Mouse (Mus musculus) heart, embryonic 14.5 days (tissue): ENCODE data around the gene Tnnc1. TPM values are rescaled to one million over a fixed set of nuclear protein-coding genes. Genes with fewer than 3 reads are reported as not detected.

ENCODE experiments used
- ATAC-seq: fragments of 200-750 bp; cut with Nextera tagmentation; 2 replicates; pipeline ENCODE4 v1.8.0; 2017; ENCODE audit warnings: low read depth, moderate TSS enrichment; ENCODE audit not compliant: insufficient number of reproducible peaks, insufficient read depth, low FRiP score
- H3K27ac ChIP-seq, 2 experiments: fragments of 200-500 bp in 1 of 2; fragments of 300-500 bp in 1 of 2; sonication (generic) in 1 of 2; replicated peaks in 1 of 2; 2 replicates each; pipeline ENCODE4 v1.5.1; 2012 to 2014; ENCODE audit warnings: low read depth in 2 of 2, low read length in 2 of 2, control low read depth in 1 of 2, mild to moderate bottlenecking in 1 of 2, mixed read lengths in 1 of 2; ENCODE audit not compliant: control insufficient read depth in 1 of 2, insufficient read depth in 1 of 2
- H3K27me3 ChIP-seq: fragments of 300-500 bp; sonication (generic); 2 replicates; pipeline ENCODE4 v1.6.1; 2014; ENCODE audit warnings: mild to moderate bottlenecking, low read length, control low read depth; ENCODE audit not compliant: control insufficient read depth, insufficient read depth
- H3K36me3 ChIP-seq: fragments of 300-500 bp; sonication (generic); 2 replicates; pipeline ENCODE4 v1.6.1; 2014; ENCODE audit warnings: mild to moderate bottlenecking, control low read depth, low read length, mixed read lengths; ENCODE audit not compliant: control insufficient read depth, insufficient read depth
- H3K4me1 ChIP-seq, 2 experiments: fragments of 200-500 bp in 1 of 2; fragments of 300-500 bp in 1 of 2; sonication (generic) in 1 of 2; 2 replicates each; pipeline ENCODE4 v1.6.1; 2012 to 2014; ENCODE audit warnings: low read length in 2 of 2, control low read depth in 1 of 2, mixed read lengths in 1 of 2; ENCODE audit not compliant: control insufficient read depth in 2 of 2, insufficient read depth in 2 of 2
- H3K4me2 ChIP-seq: fragments of 300-500 bp; sonication (generic); 2 replicates; pipeline ENCODE4 v1.6.1; 2014; ENCODE audit warnings: mild to moderate bottlenecking, low read length
- H3K4me3 ChIP-seq, 2 experiments: fragments of 200-500 bp in 1 of 2; fragments of 300-500 bp in 1 of 2; sonication (generic) in 1 of 2; 2 replicates each; pipeline ENCODE4 v1.5.1; 2012 to 2014; ENCODE audit warnings: low read length in 2 of 2, mild to moderate bottlenecking in 2 of 2, control low read depth in 1 of 2, low read depth in 1 of 2, moderate library complexity in 1 of 2; ENCODE audit not compliant: control insufficient read depth in 1 of 2, insufficient read depth in 1 of 2
- H3K9ac ChIP-seq: fragments of 300-500 bp; sonication (generic); 2 replicates; pipeline ENCODE4 v1.6.1; 2014; ENCODE audit warnings: mild to moderate bottlenecking, low read length
- H3K9me3 ChIP-seq: fragments of 300-500 bp; sonication (generic); 2 replicates; pipeline ENCODE4 v1.6.1; 2016; ENCODE audit warnings: low read length, control low read depth; ENCODE audit not compliant: control insufficient read depth
- WGBS: fragments of 180-500 bp; shearing (Covaris S2); extraction: QIAGEN DNeasy Blood & Tissue Kit; methylation state at CpG from one replicate; pipeline ENCODE4 v1.1.7; 2014; 5-methylcytosine and 5-hydroxymethylcytosine counted together
- polyA plus RNA-seq: library from polyadenylated mRNA; unstranded; fragments of >200 nt; fragmentation: Nextera tagmentation; extraction: Ambion mirVana; gene quantifications from 2 replicates; pipeline ENCODE4 v1.2.1, GENCODE M21; 2014

The Tnnc1 gene
- polyA plus RNA-seq, 1 experiment from 2014 or later: 5,119 TPM

GRCm38 (mm10) chr14:31213868-31214267, 5.8 kb downstream of the Tnnc1 start:
- Histone ChIP-seq H3K4me3 (no peak overlapping the region), H3K36me3 (peaks cover 34% of the 10 kb centered on the region), H3K4me1 (peaks cover 36 to 44% of the 10 kb centered on the region in 2 experiments), H3K27ac (peak overlapping the region; percentile 59 to 84), H3K9ac (peak overlapping the region; percentile 18; the same call in 1 of the 2 replicates), H3K4me2 (no peak overlapping the region), H3K27me3 (no peaks in the 10 kb centered on the region), H3K9me3 (no peaks in the 10 kb centered on the region)
- ATAC-seq: no peak
- WGBS: 42% methylated on average over 8 of the region's 8 CpGs

- 26% methylated on average over 3 of the region's 3 CpGs for WGBS
- Histone ChIP-seq H3K36me3 (peaks cover 33% of the 10 kb centered on the region), H3K4me3 (no peak overlapping the region), H3K9ac (no peak overlapping the region), H3K27ac (peak overlapping the region in 1 of 2 experiments; percentile 16; a peak in 2 of 4 replicates), H3K9me3 (no peaks in the 10 kb centered on the region), H3K27me3 (no peaks in the 10 kb centered on the region), H3K4me1 (peaks cover 36 to 44% of the 10 kb centered on the region in 2 experiments), H3K4me2 (no peak overlapping the region)
- no peak; the same call in 1 of the 2 replicates for ATAC-seq
These were observed 6.6 kb downstream of the Tnnc1 start for GRCm38 (mm10) chr14:31214684-31215083.

- peaks cover 36 to 44% of the 10 kb centered on the region in 2 experiments for H3K4me1 ChIP-seq
These were observed 7.3 kb downstream of the Tnnc1 start for GRCm38 (mm10) chr14:31215157-31216002.

GRCm38 (mm10) chr14:31216846-31217245, 8.7 kb downstream of the Tnnc1 start, which contains the start of gene Nisch:
Gene Nisch (minus strand): TSS chr14:31216946.
- ATAC-seq: no peak
- H3K27me3 ChIP-seq: no peaks in the 10 kb centered on the region
- no peak within 1 kb of the TSS; a peak in 2 of 4 replicates for H3K27ac ChIP-seq
- H3K4me1 ChIP-seq: peaks cover 35 to 37% of the 10 kb centered on the region in 2 experiments
- H3K9ac ChIP-seq: peak within 1 kb of the TSS; percentile 58
- H3K9me3 ChIP-seq: no peaks in the 10 kb centered on the region
- H3K4me2 ChIP-seq: peak within 1 kb of the TSS; percentile 45
- H3K4me3 ChIP-seq: no peak within 1 kb of the TSS; a peak in 1 of 4 replicates
- peaks cover 12% of the 10 kb centered on the region for H3K36me3 ChIP-seq
- WGBS: 78% methylated on average over 2 of the region's 2 CpGs

More at GRCm38 (mm10) chr14:31215157-31216002, 7.3 kb downstream of the Tnnc1 start:
- H3K9ac ChIP-seq: peak overlapping the region; percentile 35; the same call in 1 of the 2 replicates
- H3K4me3 ChIP-seq: no peak overlapping the region
- H3K4me2 ChIP-seq: 0 out of 2 replicates have a peak overlapping the region, but pooled peaks have one; percentile 14
- WGBS: 22% methylated on average over 15 of the region's 15 CpGs
- H3K27me3 ChIP-seq: no peaks in the 10 kb centered on the region
- peaks cover 26% of the 10 kb centered on the region for H3K36me3 ChIP-seq
- 0 out of 2 replicates have a peak, but pooled peaks have one; percentile 2 for ATAC-seq
- no peaks in the 10 kb centered on the region for H3K9me3 ChIP-seq
- H3K27ac ChIP-seq: no peak overlapping the region; a peak in 1 of 4 replicates

GRCm38 (mm10) chr14:31217666-31218065, 9.6 kb downstream of the Tnnc1 start, which contains the start of gene Sema3g:
Gene Sema3g (plus strand): TSS chr14:31217860.
- H3K4me3 ChIP-seq: no peak within 1 kb of the TSS; a peak in 1 of 4 replicates
- no peaks in the 10 kb centered on the region for H3K9me3 ChIP-seq
- WGBS: 4% methylated on average over 11 of the region's 11 CpGs
- peaks cover 3% of the 10 kb centered on the region for H3K36me3 ChIP-seq
- H3K27me3 ChIP-seq: no peaks in the 10 kb centered on the region
- ATAC-seq: peak; percentile 39; the same call in 1 of the 2 replicates
- H3K4me1 ChIP-seq: peaks cover 27 to 29% of the 10 kb centered on the region in 2 experiments
- H3K27ac ChIP-seq: no peak within 1 kb of the TSS; a peak in 1 of 4 replicates
- H3K9ac ChIP-seq: peak within 1 kb of the TSS; percentile 58
- peak within 1 kb of the TSS; percentile 45 for H3K4me2 ChIP-seq

GRCm38 (mm10) chr14:31226978-31227377, 18.9 kb downstream of the Tnnc1 start:
- Histone ChIP-seq H3K4me1 (peaks cover 45 to 52% of the 10 kb centered on the region in 2 experiments), H3K4me2 (no peak overlapping the region)
- 33% methylated on average over 4 of the region's 4 CpGs for WGBS

GRCm38 (mm10) chr14:31228234-31228633, 20.1 kb downstream of the Tnnc1 start:
- 0 out of 4 replicates have a peak overlapping the region, but pooled peaks of 1 of the 2 experiments have one; percentile 41 for H3K27ac ChIP-seq
- peaks cover 49 to 55% of the 10 kb centered on the region in 2 experiments for H3K4me1 ChIP-seq
- ATAC-seq: no peak
- 75% methylated on average over 6 of the region's 6 CpGs for WGBS
- H3K9ac ChIP-seq: no peak overlapping the region
- H3K36me3 ChIP-seq: no peaks in the 10 kb centered on the region
- H3K27me3 ChIP-seq: no peaks in the 10 kb centered on the region
- no peaks in the 10 kb centered on the region for H3K9me3 ChIP-seq
- no peak overlapping the region for H3K4me3 ChIP-seq
- H3K4me2 ChIP-seq: no peak overlapping the region

More at GRCm38 (mm10) chr14:31226978-31227377, 18.9 kb downstream of the Tnnc1 start:
- Histone ChIP-seq H3K27me3 (no peaks in the 10 kb centered on the region), H3K4me3 (no peak overlapping the region), H3K9ac (peak overlapping the region; percentile 36; the same call in 1 of the 2 replicates), H3K27ac (peak overlapping the region; percentile 15 to 41; a peak in 2 of 4 replicates), H3K36me3 (no peaks in the 10 kb centered on the region), H3K9me3 (no peaks in the 10 kb centered on the region)
- peak; percentile 71 for ATAC-seq
